Mouse (Mus musculus): ENCODE measurements around the gene 2200002D01Rik. TPM values are rescaled to one million over a fixed set of nuclear protein-coding genes. Genes with fewer than 3 reads are reported as not detected.

2200002D01Rik gene
- polyA plus RNA-seq, 1 experiment from 2014 or later = 1.6 TPM

DNA sequence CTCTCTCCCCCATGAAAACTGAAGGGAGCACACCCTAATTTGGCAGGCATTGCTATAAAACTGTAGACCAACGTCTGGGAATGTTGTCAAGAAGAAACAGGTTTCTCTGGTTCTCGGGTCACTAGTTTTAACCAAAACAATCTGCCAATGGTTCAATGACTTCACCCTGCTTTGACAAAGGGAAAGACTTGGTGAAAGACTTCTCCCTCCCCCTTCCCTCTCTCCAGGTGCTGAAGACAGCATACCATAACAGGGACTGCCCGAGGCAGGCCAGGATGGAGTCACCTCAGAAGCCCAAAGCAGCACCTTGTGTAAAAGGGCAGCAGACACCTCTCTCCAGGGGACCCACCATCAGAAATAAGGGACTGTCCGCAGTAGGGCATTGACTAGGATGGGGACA lies 18.7 kb upstream of the 2200002D01Rik start:
- Histone ChIP-seq H3K4me3 (ENCODE audit: low read depth, low read length) (no peak overlapping the region), H3K9me3 (ENCODE audit: control insufficient read depth, low read length) (no peaks in the 10 kb centered on the region), H3K9ac (ENCODE audit: low read length) (no peak overlapping the region), H3K27ac (ENCODE audit: low read depth, low read length) (no peak overlapping the region), H3K36me3 (ENCODE audit: control insufficient read depth, insufficient read depth, low read length) (no peaks in the 10 kb centered on the region), H3K4me1 (ENCODE audit: control insufficient read depth, insufficient read depth, low read length) (no peaks in the 10 kb centered on the region), H3K27me3 (ENCODE audit: control insufficient read depth, insufficient read depth, low read length) (no peaks in the 10 kb centered on the region), H3K4me2 (ENCODE audit: low read depth) (no peak overlapping the region)
- ATAC-seq (ENCODE audit: insufficient read depth, low FRiP score, low TSS enrichment) (no peak), DNase-seq (ENCODE audit: low spot score) (no peak)
- WGBS = 67% methylated on average over 4 of the region's 4 CpGs

DNA sequence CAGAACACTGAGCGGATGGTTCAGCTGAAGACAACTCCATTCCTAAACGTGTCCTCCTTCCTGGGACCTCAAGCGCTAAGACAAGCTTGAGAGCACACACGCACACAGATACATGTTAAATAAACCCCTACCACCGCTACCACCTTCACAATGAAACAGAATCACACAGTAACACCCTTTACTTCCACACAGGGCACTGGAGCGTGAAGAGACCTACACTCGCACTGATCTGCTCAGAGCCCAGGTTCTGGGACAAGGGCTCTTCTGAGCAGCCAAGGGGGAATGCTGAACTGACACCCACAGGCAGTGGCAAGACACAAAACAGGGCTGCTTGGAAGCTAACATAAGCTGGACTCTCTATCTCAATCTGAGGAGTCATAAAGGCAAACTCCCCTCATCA lies 17.4 kb upstream of the 2200002D01Rik start:
- H3K4me2 ChIP-seq (ENCODE audit: low read depth) = no peak overlapping the region
- ATAC-seq (ENCODE audit: insufficient read depth, low FRiP score, low TSS enrichment) = no peak
- no peak overlapping the region for H3K27ac ChIP-seq (ENCODE audit: low read depth, low read length)
- no peak for DNase-seq (ENCODE audit: low spot score)
- WGBS = 94% methylated on average over 7 of the region's 7 CpGs
- no peak overlapping the region for H3K4me3 ChIP-seq (ENCODE audit: low read depth, low read length)
- no peaks in the 10 kb centered on the region for H3K9me3 ChIP-seq (ENCODE audit: control insufficient read depth, low read length)
- H3K36me3 ChIP-seq (ENCODE audit: control insufficient read depth, insufficient read depth, low read length) = no peaks in the 10 kb centered on the region
- no peaks in the 10 kb centered on the region for H3K4me1 ChIP-seq (ENCODE audit: control insufficient read depth, insufficient read depth, low read length)
- no peak overlapping the region for H3K9ac ChIP-seq (ENCODE audit: low read length)
- H3K27me3 ChIP-seq (ENCODE audit: control insufficient read depth, insufficient read depth, low read length) = no peaks in the 10 kb centered on the region

DNA sequence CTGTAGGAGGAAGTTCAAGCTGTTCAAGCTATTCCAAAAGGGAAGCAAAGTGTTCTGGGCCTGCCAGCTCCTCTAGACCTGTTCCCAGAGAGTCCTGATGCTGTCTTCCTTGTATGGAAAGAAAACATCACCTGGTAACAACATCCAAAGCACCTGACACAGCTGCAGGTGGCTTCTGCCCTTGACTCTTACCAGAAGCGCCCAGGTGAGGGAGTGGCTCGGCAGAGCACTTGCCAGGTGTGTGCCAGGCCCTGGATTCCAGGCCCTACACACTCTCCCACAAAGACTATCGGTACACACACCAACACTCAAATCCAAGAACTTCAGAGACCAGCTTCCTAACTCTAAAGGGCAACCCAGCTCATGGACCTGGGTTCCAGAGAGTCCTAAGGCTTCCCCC lies 15.6 kb upstream of the 2200002D01Rik start:
- peaks cover 5% of the 10 kb centered on the region for H3K4me1 ChIP-seq (ENCODE audit: control insufficient read depth, insufficient read depth, low read length)
- no peak overlapping the region for H3K9ac ChIP-seq (ENCODE audit: low read length)
- no peaks in the 10 kb centered on the region for H3K27me3 ChIP-seq (ENCODE audit: control insufficient read depth, insufficient read depth, low read length)
- H3K4me2 ChIP-seq (ENCODE audit: low read depth) = no peak overlapping the region
- no peak overlapping the region for H3K27ac ChIP-seq (ENCODE audit: low read depth, low read length)
- DNase-seq (ENCODE audit: low spot score) = no peak
- 86% methylated on average over 3 of the region's 3 CpGs for WGBS
- no peaks in the 10 kb centered on the region for H3K36me3 ChIP-seq (ENCODE audit: control insufficient read depth, insufficient read depth, low read length)
- no peaks in the 10 kb centered on the region for H3K9me3 ChIP-seq (ENCODE audit: control insufficient read depth, low read length)
- no peak overlapping the region for H3K4me3 ChIP-seq (ENCODE audit: low read depth, low read length)
- no peak for ATAC-seq (ENCODE audit: insufficient read depth, low FRiP score, low TSS enrichment)

DNA sequence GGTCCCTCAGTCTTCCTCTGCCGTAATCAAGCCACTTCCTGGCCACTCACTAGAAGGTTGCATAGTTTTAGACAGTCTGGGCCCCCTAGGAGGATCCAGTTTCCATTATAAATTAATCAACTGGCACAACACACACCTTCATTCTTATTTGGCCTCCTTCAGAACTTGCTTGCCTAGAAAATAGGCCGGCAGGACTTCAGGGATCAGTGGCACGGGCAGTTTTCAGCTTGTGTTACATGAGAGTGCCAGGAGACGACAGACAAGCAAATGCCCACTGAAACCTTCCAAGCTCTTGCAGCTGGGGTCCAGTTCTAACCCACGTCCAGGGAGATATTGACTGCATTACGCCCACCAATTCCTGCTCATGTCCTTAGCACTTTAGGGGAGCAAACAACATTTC lies 13.9 kb upstream of the 2200002D01Rik start:
- WGBS = 85% methylated on average over 6 of the region's 6 CpGs
- H3K4me1 ChIP-seq (ENCODE audit: control insufficient read depth, insufficient read depth, low read length) = peaks cover 5% of the 10 kb centered on the region
- H3K9ac ChIP-seq (ENCODE audit: low read length) = no peak overlapping the region
- ATAC-seq (ENCODE audit: insufficient read depth, low FRiP score, low TSS enrichment) = no peak
- no peaks in the 10 kb centered on the region for H3K36me3 ChIP-seq (ENCODE audit: control insufficient read depth, insufficient read depth, low read length)
- H3K4me2 ChIP-seq (ENCODE audit: low read depth) = no peak overlapping the region
- H3K9me3 ChIP-seq (ENCODE audit: control insufficient read depth, low read length) = no peaks in the 10 kb centered on the region
- DNase-seq (ENCODE audit: low spot score) = no peak
- no peak overlapping the region for H3K4me3 ChIP-seq (ENCODE audit: low read depth, low read length)
- no peak overlapping the region for H3K27ac ChIP-seq (ENCODE audit: low read depth, low read length)
- no peaks in the 10 kb centered on the region for H3K27me3 ChIP-seq (ENCODE audit: control insufficient read depth, insufficient read depth, low read length)

DNA sequence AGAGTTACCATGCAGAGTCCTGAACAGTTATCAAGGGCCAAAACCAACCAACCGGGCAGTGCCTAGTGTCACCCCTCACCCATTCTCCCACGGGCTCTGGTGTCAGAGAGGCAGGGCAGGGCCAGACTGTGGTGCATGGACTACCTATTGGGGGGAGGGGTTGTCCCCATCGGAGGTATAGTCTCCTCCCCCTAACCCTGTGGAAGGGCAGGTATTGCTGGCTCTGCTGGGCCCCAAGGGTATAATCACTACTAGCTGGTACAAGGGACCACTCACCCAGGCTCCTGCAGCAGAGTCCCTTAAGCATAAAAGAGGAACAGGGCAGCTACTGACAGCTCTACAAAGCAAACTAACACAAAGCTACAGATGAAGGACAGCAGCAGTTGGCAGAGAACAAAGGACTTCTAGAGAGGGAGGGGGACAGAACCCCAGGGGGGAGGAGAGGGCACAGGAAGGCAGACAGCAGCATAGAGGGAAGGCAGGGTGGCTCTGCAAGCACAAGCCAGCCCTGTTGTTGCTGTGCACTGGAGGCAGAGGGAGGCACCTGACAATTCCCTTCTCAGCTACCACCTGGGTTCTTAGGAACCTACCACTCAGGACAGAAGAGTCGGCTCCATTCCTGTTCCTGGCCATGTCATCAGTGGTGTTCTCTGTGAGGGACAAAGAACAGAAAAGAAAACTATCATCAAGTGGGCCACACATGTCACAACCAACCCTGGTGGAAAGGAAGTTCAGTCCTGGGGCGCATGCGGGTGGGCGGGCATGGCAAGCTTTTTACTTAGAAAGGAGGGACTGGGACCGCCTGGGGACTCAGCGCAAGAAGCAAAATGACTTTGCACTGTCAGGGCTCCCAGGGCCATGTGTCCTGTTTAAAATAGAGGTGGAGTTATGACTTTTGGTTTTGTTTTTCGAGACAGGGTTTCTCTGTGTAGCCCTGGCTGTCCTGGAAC lies 11.8 kb upstream of the 2200002D01Rik start:
- Histone ChIP-seq H3K36me3 (ENCODE audit: control insufficient read depth, insufficient read depth, low read length) (no peaks in the 10 kb centered on the region), H3K27ac (ENCODE audit: low read depth, low read length) (no peak overlapping the region), H3K4me3 (ENCODE audit: low read depth, low read length) (no peak overlapping the region), H3K9ac (ENCODE audit: low read length) (no peak overlapping the region; the same call in 1 of the 2 replicates), H3K4me2 (ENCODE audit: low read depth) (no peak overlapping the region), H3K27me3 (ENCODE audit: control insufficient read depth, insufficient read depth, low read length) (no peaks in the 10 kb centered on the region), H3K4me1 (ENCODE audit: control insufficient read depth, insufficient read depth, low read length) (peaks cover 5% of the 10 kb centered on the region), H3K9me3 (ENCODE audit: control insufficient read depth, low read length) (no peaks in the 10 kb centered on the region)
- DNase-seq (ENCODE audit: low spot score) (no peak), ATAC-seq (ENCODE audit: insufficient read depth, low FRiP score, low TSS enrichment) (no peak)
- WGBS = 71% methylated on average over 10 of the region's 10 CpGs

DNA sequence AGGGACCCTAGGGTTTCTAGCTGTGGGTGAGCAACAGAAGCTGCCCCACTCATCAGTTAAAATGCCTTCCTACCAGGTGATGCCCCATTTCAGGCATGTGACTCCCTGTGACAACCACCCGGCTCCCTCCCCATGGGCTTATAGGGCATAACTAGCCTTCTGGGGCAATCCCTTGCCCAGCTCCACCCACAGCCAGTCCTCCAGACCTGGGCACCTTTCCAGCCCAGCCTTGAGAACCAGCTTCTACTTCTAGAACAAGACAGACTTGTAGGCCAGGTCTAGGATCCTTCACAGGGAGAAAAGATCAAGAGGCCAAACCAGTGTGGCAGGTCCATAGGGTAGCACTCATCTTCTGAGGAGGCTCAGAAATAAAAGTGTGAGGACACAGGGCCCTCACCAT lies 9.1 kb upstream of the 2200002D01Rik start:
- Histone ChIP-seq H3K4me2 (ENCODE audit: low read depth) (no peak overlapping the region), H3K4me1 (ENCODE audit: control insufficient read depth, insufficient read depth, low read length) (peaks cover 5% of the 10 kb centered on the region), H3K9ac (ENCODE audit: low read length) (no peak overlapping the region), H3K4me3 (ENCODE audit: low read depth, low read length) (no peak overlapping the region), H3K9me3 (ENCODE audit: control insufficient read depth, low read length) (no peaks in the 10 kb centered on the region), H3K27me3 (ENCODE audit: control insufficient read depth, insufficient read depth, low read length) (no peaks in the 10 kb centered on the region), H3K27ac (ENCODE audit: low read depth, low read length) (no peak overlapping the region), H3K36me3 (ENCODE audit: control insufficient read depth, insufficient read depth, low read length) (no peaks in the 10 kb centered on the region)
- no peak for DNase-seq (ENCODE audit: low spot score)
- WGBS = 79% methylated on average over 1 of the region's 1 CpGs
- no peak for ATAC-seq (ENCODE audit: insufficient read depth, low FRiP score, low TSS enrichment)

DNA sequence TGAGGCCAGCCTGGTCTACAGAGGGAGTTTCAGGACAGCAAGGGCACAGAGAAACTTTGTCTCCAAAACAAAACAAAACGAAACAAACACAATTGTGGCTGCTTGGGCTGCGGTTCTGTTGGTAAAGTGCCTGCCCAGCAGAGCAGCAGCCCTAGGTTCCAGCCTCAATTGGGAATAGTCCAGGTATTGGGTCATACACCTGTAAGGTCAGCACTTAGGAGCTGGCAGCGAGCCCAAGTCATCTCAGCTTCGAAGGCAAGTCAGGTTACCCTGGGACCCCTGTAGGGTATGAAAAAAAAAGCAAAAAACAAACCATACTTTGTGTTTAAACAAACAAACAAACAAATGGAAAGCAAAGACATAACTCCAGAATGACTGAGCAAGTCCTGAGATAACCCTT lies 7.6 kb upstream of the 2200002D01Rik start:
- DNase-seq (ENCODE audit: low spot score) (no peak), ATAC-seq (ENCODE audit: insufficient read depth, low FRiP score, low TSS enrichment) (no peak)
- Histone ChIP-seq H3K9me3 (ENCODE audit: control insufficient read depth, low read length) (no peaks in the 10 kb centered on the region), H3K4me2 (ENCODE audit: low read depth) (no peak overlapping the region), H3K27ac (ENCODE audit: low read depth, low read length) (no peak overlapping the region), H3K9ac (ENCODE audit: low read length) (no peak overlapping the region), H3K4me1 (ENCODE audit: control insufficient read depth, insufficient read depth, low read length) (peaks cover 5% of the 10 kb centered on the region), H3K27me3 (ENCODE audit: control insufficient read depth, insufficient read depth, low read length) (no peaks in the 10 kb centered on the region), H3K4me3 (ENCODE audit: low read depth, low read length) (no peak overlapping the region), H3K36me3 (ENCODE audit: control insufficient read depth, insufficient read depth, low read length) (no peaks in the 10 kb centered on the region)
- 80% methylated on average over 4 of the region's 4 CpGs for WGBS

DNA sequence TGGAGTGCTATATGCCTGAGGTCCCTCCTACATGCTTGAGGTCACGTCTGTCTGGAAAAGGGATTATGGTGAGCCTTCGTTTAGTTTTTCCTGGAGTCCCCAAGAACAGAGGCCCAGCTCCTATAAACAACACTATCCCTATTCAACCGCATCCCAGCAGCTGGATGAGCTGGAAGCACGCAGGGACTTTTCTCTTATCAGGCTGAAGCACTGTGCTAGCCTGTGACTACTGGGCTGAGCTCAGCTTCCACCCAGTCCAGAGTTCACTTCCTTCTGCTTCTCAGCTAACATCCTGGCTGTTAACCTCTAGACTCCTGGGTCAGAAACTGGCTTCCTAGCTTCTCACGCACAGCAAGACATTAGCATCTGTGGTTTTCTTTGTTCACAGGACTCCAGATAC lies 5.6 kb upstream of the 2200002D01Rik start:
- Histone ChIP-seq H3K27me3 (ENCODE audit: control insufficient read depth, insufficient read depth, low read length) (0 out of 2 replicates have a peak, but pooled peaks cover 2% of the 10 kb centered on the region), H3K4me1 (ENCODE audit: control insufficient read depth, insufficient read depth, low read length) (no peaks in the 10 kb centered on the region), H3K4me3 (ENCODE audit: low read depth, low read length) (no peak overlapping the region), H3K9me3 (ENCODE audit: control insufficient read depth, low read length) (no peaks in the 10 kb centered on the region), H3K4me2 (ENCODE audit: low read depth) (no peak overlapping the region), H3K36me3 (ENCODE audit: control insufficient read depth, insufficient read depth, low read length) (no peaks in the 10 kb centered on the region), H3K27ac (ENCODE audit: low read depth, low read length) (no peak overlapping the region), H3K9ac (ENCODE audit: low read length) (no peak overlapping the region)
- ATAC-seq (ENCODE audit: insufficient read depth, low FRiP score, low TSS enrichment) (no peak), DNase-seq (ENCODE audit: low spot score) (no peak)
- 61% methylated on average over 5 of the region's 5 CpGs for WGBS

DNA sequence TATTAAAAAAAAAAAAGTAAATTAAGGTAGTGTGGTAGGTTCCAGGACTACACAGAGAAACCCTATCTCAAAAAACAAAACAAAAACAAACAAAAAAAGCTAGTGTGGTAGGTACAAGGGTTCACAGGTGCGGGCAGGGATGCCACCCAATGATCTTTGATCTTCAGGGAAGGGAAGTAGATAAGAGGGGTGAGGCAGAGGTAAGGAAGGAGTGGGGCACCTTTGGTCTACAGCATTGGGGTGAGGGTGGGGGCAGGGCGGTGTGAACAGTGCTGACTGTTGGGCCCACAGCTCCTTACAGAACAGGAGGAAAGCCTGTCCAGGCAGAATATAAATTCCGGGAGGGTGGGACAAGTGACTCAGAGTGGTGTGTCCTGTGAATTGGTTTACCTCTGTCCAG lies 2.9 kb upstream of the 2200002D01Rik start:
- no peak overlapping the region for H3K9ac ChIP-seq (ENCODE audit: low read length)
- H3K4me1 ChIP-seq (ENCODE audit: control insufficient read depth, insufficient read depth, low read length) = no peaks in the 10 kb centered on the region
- WGBS = 90% methylated on average over 3 of the region's 3 CpGs
- no peak overlapping the region for H3K4me3 ChIP-seq (ENCODE audit: low read depth, low read length)
- H3K27me3 ChIP-seq (ENCODE audit: control insufficient read depth, insufficient read depth, low read length) = peaks cover 6% of the 10 kb centered on the region; the same call in 1 of the 2 replicates
- no peak overlapping the region for H3K27ac ChIP-seq (ENCODE audit: low read depth, low read length)
- H3K4me2 ChIP-seq (ENCODE audit: low read depth) = no peak overlapping the region
- no peaks in the 10 kb centered on the region for H3K9me3 ChIP-seq (ENCODE audit: control insufficient read depth, low read length)
- ATAC-seq (ENCODE audit: insufficient read depth, low FRiP score, low TSS enrichment) (no peak), DNase-seq (ENCODE audit: low spot score) (no peak)
- H3K36me3 ChIP-seq (ENCODE audit: control insufficient read depth, insufficient read depth, low read length) = no peaks in the 10 kb centered on the region

Measured in neural tube, embryonic 11.5 days (tissue).